In genomic region chr2:58596774-58597342, GRCm38 (mm10) we compare ENCODE assay signal across 7 mouse cellular contexts. TPM values are rescaled to one million over a fixed set of nuclear protein-coding genes. Genes with fewer than 3 reads are reported as not detected.
DNase-seq lines count a peak whose midpoint lies in the region; ATAC-seq and TF ChIP-seq lines count a peak whose summit lies in the region.

No protein-coding gene starts in this region.

- H3K36me3 ChIP-seq in lung, embryonic 16.5 days (ENCODE audit: control insufficient read depth, insufficient read depth, low read length) = no peaks in the 10 kb centered on the region
- no peaks in the 10 kb centered on the region for H3K36me3 ChIP-seq in heart, embryonic 11.5 days (ENCODE audit: control insufficient read depth, insufficient read depth, low read length)

- no peak overlapping the region for H3K4me2 ChIP-seq in lung, embryonic 16.5 days (ENCODE audit: low read depth, low read length)
- no peak overlapping the region for H3K4me2 ChIP-seq in heart, embryonic 11.5 days

- no peaks in the 10 kb centered on the region for H3K9me3 ChIP-seq in lung, embryonic 16.5 days (ENCODE audit: control insufficient read depth, low read length)
- H3K9me3 ChIP-seq in heart, embryonic 11.5 days (replicated peaks; ENCODE audit: control insufficient read depth, low read length) = no peaks in the 10 kb centered on the region

- H3K4me1 ChIP-seq in lung, embryonic 16.5 days (replicated peaks; ENCODE audit: control insufficient read depth, insufficient read depth, low read length) = peaks cover 12% of the 10 kb centered on the region
- peaks cover 3% of the 10 kb centered on the region; the same call in 1 of the 2 replicates for H3K4me1 ChIP-seq in lung, adult 2 months (ENCODE audit: control insufficient read depth, insufficient read depth, low read length)
- peaks cover 5% of the 10 kb centered on the region; the same call in 1 of the 2 replicates for H3K4me1 ChIP-seq in heart, embryonic 11.5 days (ENCODE audit: control insufficient read depth, insufficient read depth, low read length)

- H3K9ac ChIP-seq in lung, embryonic 16.5 days (ENCODE audit: low read length) = no peak overlapping the region
- no peak overlapping the region for H3K9ac ChIP-seq in heart, embryonic 11.5 days (ENCODE audit: low read depth, low read length)

- 0 out of 2 replicates have a peak overlapping the region, but pooled peaks have one; percentile 15 for H3K27ac ChIP-seq in lung, embryonic 16.5 days (ENCODE audit: low read length)
- 0 out of 2 replicates have a peak overlapping the region, but pooled peaks have one; percentile 35 for H3K27ac ChIP-seq in heart, embryonic 11.5 days (ENCODE audit: low read depth, low read length)

- no peak for TF ChIP-seq POLR2A in lung, adult 2 months (IDR thresholded peaks at IDR 0.05; ENCODE audit: borderline replicate concordance, extremely low read depth, low read depth, low read length)

- 73% methylated on average over 17 of the region's 17 CpGs for WGBS in lung, embryonic 16.5 days
- 74% methylated on average over 17 of the region's 17 CpGs for WGBS in lung, adult 2 months
- 80% methylated on average over 17 of the region's 17 CpGs for WGBS in heart, embryonic 11.5 days (ENCODE audit: insufficient replicate concordance)

- DNase-seq in lung, adult 2 months = no peak
- DNase-seq in cerebellum, adult 9-10 months = peak; percentile 88
- DNase-seq in right cerebral cortex, postnatal 14 days = peak; percentile 18
- DNase-seq in urinary bladder, postnatal 25 days (ENCODE audit: low spot score) = no peak
- DNase-seq in urinary bladder, adult 2 months (ENCODE audit: low spot score) = no peak

- no peak for TF ChIP-seq CTCF in lung, adult 2 months (IDR thresholded peaks at IDR 0.05; ENCODE audit: insufficient read depth, low read length)

- no peaks in the 10 kb centered on the region for H3K27me3 ChIP-seq in lung, embryonic 16.5 days (ENCODE audit: control insufficient read depth, insufficient read depth, low read depth, low read length)
- H3K27me3 ChIP-seq in heart, embryonic 11.5 days (ENCODE audit: control insufficient read depth, insufficient read depth, low read length) = no peaks in the 10 kb centered on the region

- 0 out of 2 replicates have a peak, but pooled peaks have one; percentile 23 for ATAC-seq in lung, embryonic 16.5 days (ENCODE audit: low read depth)
- ATAC-seq in heart, embryonic 11.5 days (replicated peaks; ENCODE audit: insufficient number of reproducible peaks, low FRiP score, low TSS enrichment) = no peak

- H3K4me3 ChIP-seq in lung, embryonic 16.5 days (ENCODE audit: low read length) = no peak overlapping the region
- no peak overlapping the region for H3K4me3 ChIP-seq in lung, adult 2 months (replicated peaks; ENCODE audit: extremely low read depth, low read depth, low read length)
- no peak overlapping the region for H3K4me3 ChIP-seq in heart, embryonic 11.5 days (ENCODE audit: low read depth, low read length)

RNA-seq across cellular contexts. Expression of gene Upp2, which starts 29.8 kb away (rescaled TPM):
- polyA plus RNA-seq in lung, embryonic 16.5 days (2015; fragmentation: Nextera tagmentation; extraction: Ambion mirVana) = 6.6 and 7.4 TPM in 2 replicates
- polyA plus RNA-seq in lung, adult 2 months (2012; rRNA removed) = 4.8 and 7.6 TPM in 2 replicates
- polyA plus RNA-seq in heart, embryonic 11.5 days (2014; fragmentation: Nextera tagmentation; extraction: Ambion mirVana) = 8.4 and 8.6 TPM in 2 replicates
- 14.5 and 14.9 TPM in 2 replicates for polyA plus RNA-seq in urinary bladder, adult 2 months (2012; rRNA removed)

RNA-seq across cellular contexts. Expression of gene Acvr1, which starts 29.9 kb away (rescaled TPM):
- 4.8 and 5.6 TPM in 2 replicates for polyA plus RNA-seq in lung, embryonic 16.5 days (2015; fragmentation: Nextera tagmentation; extraction: Ambion mirVana)
- polyA plus RNA-seq in lung, adult 2 months (2012; rRNA removed) = 5.0 and 9.7 TPM in 2 replicates
- polyA plus RNA-seq in heart, embryonic 11.5 days (2014; fragmentation: Nextera tagmentation; extraction: Ambion mirVana) = 11.8 and 12.9 TPM in 2 replicates
- polyA plus RNA-seq in urinary bladder, adult 2 months (2012; rRNA removed) = 21.9 and 31.2 TPM in 2 replicates

Comparison
In these comparisons a context has a peak if more than half of its experiments do, and no peak if none do; other contexts are left out.
1. DNase-seq: peak in cerebellum, adult 9-10 months (single experiment) and right cerebral cortex, postnatal 14 days (single experiment); none in lung, adult 2 months (single experiment), urinary bladder, postnatal 25 days (single experiment) and urinary bladder, adult 2 months (single experiment).